Mouse (Mus musculus) myocyte (in vitro differentiated cells): ENCODE measurements around the gene Zdhhc12.

Source experiments
- E2F4 ChIP-seq: IDR thresholded peaks from one replicate; pipeline ENCODE4 v1.6.1; 2011; ENCODE audit warnings: mild to moderate bottlenecking, control low read depth, moderate library complexity; ENCODE audit not compliant: insufficient read depth
- MAX ChIP-seq: IDR thresholded peaks from one replicate; pipeline ENCODE4 v1.6.1; 2011; ENCODE audit warnings: low read depth, mild to moderate bottlenecking, control low read depth
- MYOG ChIP-seq, 3 experiments: IDR thresholded peaks; one replicate each; pipeline ENCODE4 v1.6.1; 2011; ENCODE audit warnings: control low read depth in 2 of 3, low read depth in 2 of 3, mild to moderate bottlenecking in 2 of 3; ENCODE audit not compliant: insufficient read length in 2 of 3, control insufficient read depth in 1 of 3, insufficient read depth in 1 of 3
- POLR2A ChIP-seq: IDR thresholded peaks from one replicate; pipeline ENCODE4 v1.6.1; 2011; ENCODE audit warnings: low read depth, mild to moderate bottlenecking, control low read depth, moderate library complexity; ENCODE audit not compliant: insufficient read length
- TCF12 ChIP-seq: IDR thresholded peaks from one replicate; pipeline ENCODE4 v1.6.1; 2011; ENCODE audit warnings: mild to moderate bottlenecking, control low read depth; ENCODE audit not compliant: poor library complexity, insufficient read depth, severe bottlenecking

- TF ChIP-seq MYOG (IDR thresholded peaks at IDR 0.05; ENCODE audit: control insufficient read depth in 1 of 3, insufficient read depth in 1 of 3, insufficient read length in 2 of 3, low read depth in 2 of 3) = no peak
- TF ChIP-seq TCF12 = no peak
- no peak for TF ChIP-seq POLR2A
- no peak for TF ChIP-seq E2F4
- TF ChIP-seq MAX = no peak
Observed at GRCm38 (mm10) chr2:30130156-30130555, 36.7 kb upstream of the Zdhhc12 start.
